ENCODE assay signal across 13 mouse cellular contexts in genomic region chr4:47312676-47313075, GRCm38 (mm10). TPM values are rescaled to one million over a fixed set of nuclear protein-coding genes. Genes with fewer than 3 reads are reported as not detected.
DNase-seq lines count a peak whose midpoint lies in the region; ATAC-seq lines count a peak whose summit lies in the region.
"Had no signal": no experiment of that assay in that cellular context is flagged by ENCODE, and none has a peak within 500 bp of the region (broad histone marks: within the 10 kb centered on the region; RNA-seq: fewer than 3 reads in every experiment).

No protein-coding gene starts in this region.

- no peaks in the 10 kb centered on the region for H3K9me3 ChIP-seq in forebrain, embryonic 13.5 days (replicated peaks)
- H3K9me3 ChIP-seq in forebrain, embryonic 11.5 days (ENCODE audit: control insufficient read depth, low read length), result no peaks in the 10 kb centered on the region
- H3K9me3 ChIP-seq in limb, embryonic 15.5 days, result no peaks in the 10 kb centered on the region
- H3K9me3 ChIP-seq in limb, embryonic 10.5 days (replicated peaks), result no peaks in the 10 kb centered on the region
- H3K9me3 ChIP-seq: heart, embryonic 13.5 days; liver, embryonic 12.5 days; midbrain, embryonic 12.5 days; neural tube, embryonic 15.5 days had no signal

- H3K36me3 ChIP-seq in forebrain, embryonic 13.5 days (ENCODE audit: poor library complexity, severe bottlenecking), result no peaks in the 10 kb centered on the region
- no peaks in the 10 kb centered on the region for H3K36me3 ChIP-seq in forebrain, embryonic 11.5 days (ENCODE audit: control insufficient read depth, insufficient read depth, low read length)
- no peaks in the 10 kb centered on the region for H3K36me3 ChIP-seq in limb, embryonic 15.5 days
- no peaks in the 10 kb centered on the region for H3K36me3 ChIP-seq in limb, embryonic 10.5 days
- H3K36me3 ChIP-seq: heart, embryonic 13.5 days; liver, embryonic 12.5 days; midbrain, embryonic 12.5 days; neural tube, embryonic 15.5 days had no signal

- WGBS in forebrain, embryonic 13.5 days, result 77% methylated on average over 14 of the region's 14 CpGs
- 86% methylated on average over 14 of the region's 14 CpGs for WGBS in forebrain, embryonic 11.5 days
- WGBS in limb, embryonic 15.5 days, result 62% methylated on average over 14 of the region's 14 CpGs
- 91% methylated on average over 14 of the region's 14 CpGs for WGBS in limb, embryonic 10.5 days

- DNase-seq in forebrain, embryonic 11.5 days (ENCODE audit: low spot score), result no peak
- DNase-seq in limb, embryonic 10.5 days (ENCODE audit: low spot score), result no peak
- DNase-seq in layer of hippocampus, adult 9-11 months, result peak; percentile 75
- peak; percentile 32 to 58 for DNase-seq in right cerebral cortex, postnatal 36 days (ENCODE audit: low spot score in 2 of 2)
- no peak for DNase-seq in B cell, adult 2 months

- no peak overlapping the region for H3K27ac ChIP-seq in forebrain, embryonic 13.5 days
- H3K27ac ChIP-seq in forebrain, embryonic 11.5 days (ENCODE audit: low read depth, low read length), result no peak overlapping the region
- peak overlapping the region; percentile 55; the same call in 1 of the 2 replicates for H3K27ac ChIP-seq in limb, embryonic 15.5 days
- no peak overlapping the region for H3K27ac ChIP-seq in limb, embryonic 10.5 days
- H3K27ac ChIP-seq: heart, embryonic 13.5 days; liver, embryonic 12.5 days; midbrain, embryonic 12.5 days; neural tube, embryonic 15.5 days had no signal

- no peak overlapping the region for H3K9ac ChIP-seq in forebrain, embryonic 13.5 days
- H3K9ac ChIP-seq in forebrain, embryonic 11.5 days (ENCODE audit: low read length), result no peak overlapping the region
- H3K9ac ChIP-seq in limb, embryonic 15.5 days, result no peak overlapping the region
- H3K9ac ChIP-seq: heart, embryonic 13.5 days; liver, embryonic 12.5 days; midbrain, embryonic 12.5 days; neural tube, embryonic 15.5 days had no signal

- no peaks in the 10 kb centered on the region for H3K4me1 ChIP-seq in forebrain, embryonic 13.5 days
- H3K4me1 ChIP-seq in forebrain, embryonic 11.5 days (replicated peaks; ENCODE audit: control insufficient read depth, insufficient read depth, low read length), result no peaks in the 10 kb centered on the region
- peaks cover 7% of the 10 kb centered on the region; the same call in 1 of the 2 replicates for H3K4me1 ChIP-seq in limb, embryonic 15.5 days
- no peaks in the 10 kb centered on the region for H3K4me1 ChIP-seq in limb, embryonic 10.5 days
- H3K4me1 ChIP-seq: midbrain, embryonic 12.5 days; neural tube, embryonic 15.5 days had no signal

- peak; percentile 45; the same call in 1 of the 2 replicates for ATAC-seq in forebrain, embryonic 13.5 days
- ATAC-seq in forebrain, embryonic 11.5 days (replicated peaks; ENCODE audit: low FRiP score), result no peak
- peak; percentile 42; the same call in 1 of the 2 replicates for ATAC-seq in limb, embryonic 15.5 days (ENCODE audit: insufficient number of reproducible peaks, low FRiP score, low TSS enrichment, low read depth)
- ATAC-seq in megakaryocyte, adult 5-6 weeks (ENCODE audit: poor library complexity, severe bottlenecking), result no peak
- ATAC-seq: liver, embryonic 12.5 days; Patski had no signal

- no peak overlapping the region for H3K4me3 ChIP-seq in forebrain, embryonic 13.5 days
- no peak overlapping the region for H3K4me3 ChIP-seq in forebrain, embryonic 11.5 days (ENCODE audit: low read depth, low read length)
- H3K4me3 ChIP-seq in limb, embryonic 15.5 days, result no peak overlapping the region
- no peak overlapping the region for H3K4me3 ChIP-seq in limb, embryonic 10.5 days
- H3K4me3 ChIP-seq: heart, embryonic 13.5 days; liver, embryonic 12.5 days; midbrain, embryonic 12.5 days; neural tube, embryonic 15.5 days had no signal

- no peak overlapping the region for H3K4me2 ChIP-seq in forebrain, embryonic 13.5 days
- H3K4me2 ChIP-seq in forebrain, embryonic 11.5 days (ENCODE audit: low read depth, low read length, severe bottlenecking), result no peak overlapping the region
- no peak overlapping the region for H3K4me2 ChIP-seq in limb, embryonic 15.5 days
- H3K4me2 ChIP-seq: heart, embryonic 13.5 days; liver, embryonic 12.5 days; midbrain, embryonic 12.5 days; neural tube, embryonic 15.5 days had no signal

- H3K27me3 ChIP-seq in forebrain, embryonic 13.5 days, result no peaks in the 10 kb centered on the region
- no peaks in the 10 kb centered on the region for H3K27me3 ChIP-seq in forebrain, embryonic 11.5 days (ENCODE audit: control insufficient read depth, insufficient read depth, low read length)
- H3K27me3 ChIP-seq in limb, embryonic 15.5 days, result no peaks in the 10 kb centered on the region
- no peaks in the 10 kb centered on the region for H3K27me3 ChIP-seq in limb, embryonic 10.5 days (ENCODE audit: low read depth, poor library complexity, severe bottlenecking)
- H3K27me3 ChIP-seq: liver, embryonic 12.5 days; midbrain, embryonic 12.5 days; neural tube, embryonic 15.5 days; Patski had no signal

RNA-seq across cellular contexts. Expression of gene Tgfbr1, which starts 40.3 kb away (rescaled TPM):
- 45.6 and 52.5 TPM in 2 replicates for polyA plus RNA-seq in forebrain, embryonic 13.5 days (2015; fragmentation: Nextera tagmentation; extraction: Ambion mirVana)
- 95.4 and 103 TPM in 2 replicates for polyA plus RNA-seq in forebrain, embryonic 11.5 days (2014; fragmentation: Nextera tagmentation; extraction: Ambion mirVana)
- polyA plus RNA-seq in limb, embryonic 15.5 days (2015; fragmentation: Nextera tagmentation; extraction: Ambion mirVana), result 29.1 and 31.6 TPM in 2 replicates
- polyA plus RNA-seq in limb, embryonic 10.5 days (2016; fragmentation: Nextera tagmentation; extraction: Ambion mirVana), result 77.0 and 93.3 TPM in 2 replicates
- 22.9 and 25.3 TPM in 2 replicates for total RNA-seq in megakaryocyte, adult 5-6 weeks (2015)
- total RNA-seq in megakaryocyte, adult 5-6 weeks (2017), result 27.8 and 32.9 TPM in 2 replicates

Comparison
In these comparisons a context has a peak if more than half of its experiments do, and no peak if none do; other contexts are left out.
1. ATAC-seq: peak in forebrain, embryonic 13.5 days (single experiment) and limb, embryonic 15.5 days (single experiment); none in forebrain, embryonic 11.5 days (single experiment) and megakaryocyte, adult 5-6 weeks (single experiment).
2. DNase-seq: peak in layer of hippocampus, adult 9-11 months (single experiment) and right cerebral cortex, postnatal 36 days (2 of 2); none in forebrain, embryonic 11.5 days (single experiment), limb, embryonic 10.5 days (single experiment) and B cell, adult 2 months (0 of 2).